Comparison of ENCODE assay signal across 26 mouse cellular contexts in the genomic region with DNA sequence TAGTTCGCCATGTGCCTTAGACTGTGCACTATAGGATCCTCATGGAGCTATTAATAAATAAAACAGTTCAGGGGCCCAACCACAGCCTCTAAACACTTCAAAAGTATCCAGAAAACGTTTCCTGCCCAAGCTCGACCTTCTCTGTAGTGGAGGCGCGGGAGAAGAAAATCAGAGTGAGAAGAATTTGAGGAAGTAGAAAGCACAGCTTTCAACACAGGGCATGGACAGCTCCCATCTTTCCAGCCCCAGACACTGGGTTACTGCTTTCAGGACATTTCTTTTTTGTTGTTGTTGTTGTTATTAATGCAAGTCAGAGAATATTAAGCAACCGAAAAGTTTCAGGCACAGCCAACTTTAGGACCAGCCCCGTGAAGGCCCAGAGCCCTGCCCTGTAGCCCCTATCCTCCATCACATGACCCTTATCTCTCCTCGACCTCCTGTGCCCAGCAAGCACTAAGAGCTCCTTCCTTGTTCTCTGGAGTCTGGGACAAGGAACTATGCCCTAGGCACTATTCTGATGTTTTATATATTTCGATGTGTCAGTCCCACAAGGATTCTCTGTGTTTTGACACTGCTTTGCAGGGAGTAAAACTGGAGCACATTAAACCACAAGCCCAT. TPM values are rescaled to one million over a fixed set of nuclear protein-coding genes. Genes with fewer than 3 reads are reported as not detected.
DNase-seq lines count a peak whose midpoint lies in the region; ATAC-seq and TF ChIP-seq lines count a peak whose summit lies in the region.
"Had no signal": no experiment of that assay in that cellular context is flagged by ENCODE, and none has a peak within 500 bp of the region (broad histone marks: within the 10 kb centered on the region; RNA-seq: fewer than 3 reads in every experiment).

No protein-coding gene starts in this region.

- H3K9me3 ChIP-seq in heart, embryonic 10.5 days, result no peaks in the 10 kb centered on the region
- no peaks in the 10 kb centered on the region for H3K9me3 ChIP-seq in liver, embryonic 12.5 days (replicated peaks)
- H3K9me3 ChIP-seq in forebrain, embryonic 12.5 days, result no peaks in the 10 kb centered on the region
- H3K9me3 ChIP-seq: forebrain, embryonic 10.5 days; heart, embryonic 12.5 days; midbrain, embryonic 15.5 days; neural tube, embryonic 13.5 days had no signal

- TF ChIP-seq EP300 in heart, adult 2 months (IDR thresholded peaks at IDR 0.05; ENCODE audit: insufficient read depth, low read depth, low read length), result no peak

- DNase-seq in heart, embryonic 10.5 days (ENCODE audit: low spot score), result peak; percentile 47
- no peak for DNase-seq in heart, adult 2 months
- no peak for DNase-seq in thymus, postnatal 0 days (ENCODE audit: low spot score)
- DNase-seq in kidney, adult 2 months, result no peak
- no peak for DNase-seq in right cerebral cortex, postnatal 36 days (ENCODE audit: low spot score in 2 of 2)
- DNase-seq: adrenal gland, postnatal 25 days; cerebellum, adult 8-10 months; gastrocnemius, postnatal 36 days; heart, postnatal 10 days; kidney, adult 18-20 months; kidney, postnatal 25 days; layer of hippocampus, postnatal 36 days; lung, adult 18-20 months; lung, postnatal 10 days; right cerebral cortex, adult 18-20 months had no signal

- TF ChIP-seq CTCF in heart, adult 2 months (IDR thresholded peaks at IDR 0.05), result no peak
- TF ChIP-seq CTCF in kidney, adult 2 months (conservative IDR thresholded peaks at IDR 0.05; ENCODE audit: insufficient read depth, insufficient read length, low read depth, low read length), result no peak

- no peak overlapping the region for H3K9ac ChIP-seq in heart, adult 2 months (ENCODE audit: low read depth, low read length)
- H3K9ac ChIP-seq in liver, embryonic 12.5 days, result no peak overlapping the region
- no peak overlapping the region for H3K9ac ChIP-seq in forebrain, embryonic 12.5 days
- H3K9ac ChIP-seq: heart, embryonic 12.5 days; midbrain, embryonic 15.5 days; neural tube, embryonic 13.5 days had no signal

- H3K27ac ChIP-seq in heart, embryonic 10.5 days, result no peak overlapping the region
- no peak overlapping the region for H3K27ac ChIP-seq in heart, adult 2 months
- no peak overlapping the region for H3K27ac ChIP-seq in liver, embryonic 12.5 days
- no peak overlapping the region for H3K27ac ChIP-seq in forebrain, embryonic 12.5 days
- H3K27ac ChIP-seq in kidney, adult 2 months (ENCODE audit: insufficient read depth, low read depth, low read length), result no peak overlapping the region
- H3K27ac ChIP-seq: forebrain, embryonic 10.5 days; hindbrain, postnatal 0 days; midbrain, embryonic 15.5 days; neural tube, embryonic 13.5 days had no signal

- H3K27me3 ChIP-seq in heart, embryonic 10.5 days (ENCODE audit: insufficient read depth, poor library complexity, severe bottlenecking), result no peaks in the 10 kb centered on the region
- no peaks in the 10 kb centered on the region for H3K27me3 ChIP-seq in heart, adult 2 months (ENCODE audit: control insufficient read depth, insufficient read depth, low read length)
- H3K27me3 ChIP-seq in liver, embryonic 12.5 days (replicated peaks), result peaks cover 8% of the 10 kb centered on the region
- no peaks in the 10 kb centered on the region for H3K27me3 ChIP-seq in forebrain, embryonic 12.5 days
- no peaks in the 10 kb centered on the region for H3K27me3 ChIP-seq in kidney, adult 2 months (replicated peaks; ENCODE audit: control insufficient read depth, insufficient read depth, low read length)
- H3K27me3 ChIP-seq: midbrain, embryonic 15.5 days; neural tube, embryonic 13.5 days had no signal

- ATAC-seq in liver, embryonic 12.5 days, result peak; percentile 63; the same call in 1 of the 2 replicates
- ATAC-seq in megakaryocyte, adult 5-6 weeks (ENCODE audit: poor library complexity, severe bottlenecking), result peak; percentile 83
- no peak for ATAC-seq in forebrain, embryonic 12.5 days (ENCODE audit: low FRiP score)
- ATAC-seq: hindbrain, postnatal 0 days; midbrain, embryonic 15.5 days had no signal

- H3K4me1 ChIP-seq in heart, embryonic 10.5 days, result peaks cover 8% of the 10 kb centered on the region; the same call in 1 of the 2 replicates
- no peaks in the 10 kb centered on the region; the same call in none of the 2 replicates for H3K4me1 ChIP-seq in heart, adult 2 months (ENCODE audit: control insufficient read depth, insufficient read depth, low read length)
- H3K4me1 ChIP-seq in liver, embryonic 12.5 days, result peaks cover 51% of the 10 kb centered on the region
- H3K4me1 ChIP-seq in forebrain, embryonic 12.5 days, result peaks cover 3% of the 10 kb centered on the region; the same call in 1 of the 2 replicates
- H3K4me1 ChIP-seq in kidney, adult 2 months (ENCODE audit: control insufficient read depth, insufficient read depth, low read length), result no peaks in the 10 kb centered on the region
- H3K4me1 ChIP-seq: forebrain, embryonic 10.5 days; heart, embryonic 12.5 days; midbrain, embryonic 15.5 days; neural tube, embryonic 13.5 days had no signal

- TF ChIP-seq POLR2A in heart, adult 2 months (IDR thresholded peaks at IDR 0.05; ENCODE audit: insufficient read depth, low read depth, low read length), result no peak
- no peak for TF ChIP-seq POLR2A in kidney, adult 2 months (IDR thresholded peaks at IDR 0.05; ENCODE audit: low read depth, low read length)

- no peaks in the 10 kb centered on the region for H3K79me2 ChIP-seq in heart, adult 2 months (replicated peaks; ENCODE audit: control insufficient read depth, insufficient read depth, low read length)

- intact Hi-C loops in heart, adult 2 months (cut with DNase I), result no loop called here

- H3K4me2 ChIP-seq in liver, embryonic 12.5 days, result no peak overlapping the region
- no peak overlapping the region for H3K4me2 ChIP-seq in forebrain, embryonic 12.5 days
- H3K4me2 ChIP-seq: heart, embryonic 12.5 days; midbrain, embryonic 15.5 days; neural tube, embryonic 13.5 days had no signal

- no peak overlapping the region for H3K4me3 ChIP-seq in heart, embryonic 10.5 days
- H3K4me3 ChIP-seq in heart, adult 2 months, result no peak overlapping the region
- no peak overlapping the region for H3K4me3 ChIP-seq in liver, embryonic 12.5 days
- no peak overlapping the region for H3K4me3 ChIP-seq in forebrain, embryonic 12.5 days (replicated peaks)
- no peak overlapping the region for H3K4me3 ChIP-seq in kidney, adult 2 months (ENCODE audit: insufficient read depth, low read depth, low read length)
- H3K4me3 ChIP-seq: forebrain, embryonic 10.5 days; heart, embryonic 12.5 days; midbrain, embryonic 15.5 days; myocyte; neural tube, embryonic 13.5 days had no signal

- no peaks in the 10 kb centered on the region for H3K36me3 ChIP-seq in heart, embryonic 10.5 days
- H3K36me3 ChIP-seq in heart, adult 2 months (ENCODE audit: control insufficient read depth, insufficient read depth, low read length), result no peaks in the 10 kb centered on the region
- no peaks in the 10 kb centered on the region for H3K36me3 ChIP-seq in liver, embryonic 12.5 days
- no peaks in the 10 kb centered on the region for H3K36me3 ChIP-seq in forebrain, embryonic 12.5 days (replicated peaks)
- H3K36me3 ChIP-seq in kidney, adult 2 months (ENCODE audit: control insufficient read depth, insufficient read depth, low read length), result no peaks in the 10 kb centered on the region
- H3K36me3 ChIP-seq: forebrain, embryonic 10.5 days; heart, embryonic 12.5 days; midbrain, embryonic 15.5 days; neural tube, embryonic 13.5 days had no signal

- 68% methylated on average over 9 of the region's 9 CpGs for WGBS in heart, embryonic 10.5 days
- 60% methylated on average over 9 of the region's 9 CpGs for WGBS in heart, adult 2 months
- 43% methylated on average over 9 of the region's 9 CpGs for WGBS in liver, embryonic 12.5 days (ENCODE audit: insufficient replicate concordance)
- WGBS in forebrain, embryonic 12.5 days, result 80% methylated on average over 9 of the region's 9 CpGs
- WGBS in kidney, adult 2 months, result 75% methylated on average over 9 of the region's 9 CpGs

RNA-seq across cellular contexts. Expression of gene Coq2, which starts 50.1 kb away (rescaled TPM):
- polyA plus RNA-seq in heart, embryonic 10.5 days (2016; fragmentation: Nextera tagmentation; extraction: Ambion mirVana), result 64.2 and 67.1 TPM in 2 replicates
- 100 to 1,000 TPM in 1 of 2 experiments, 10 to 100 TPM in 1; 95.9 to 109 TPM for total RNA-seq in heart, adult 2 months (2021)
- 106 and 161 TPM in 2 replicates for polyA plus RNA-seq in heart, adult 2 months (2012; rRNA removed)
- 42.4 and 42.8 TPM in 2 replicates for polyA plus RNA-seq in liver, embryonic 12.5 days (2016; fragmentation: Nextera tagmentation; extraction: Ambion mirVana)
- total RNA-seq in megakaryocyte, adult 5-6 weeks (2015), result 20.9 and 21.0 TPM in 2 replicates
- 20.1 and 22.5 TPM in 2 replicates for total RNA-seq in megakaryocyte, adult 5-6 weeks (2017)
- polyA plus RNA-seq in forebrain, embryonic 12.5 days (2016; fragmentation: Nextera tagmentation; extraction: Ambion mirVana), result 42.3 and 47.3 TPM in 2 replicates
- 44.6 and 47.0 TPM in 2 replicates for polyA plus RNA-seq in thymus, postnatal 0 days (2015; fragmentation: Nextera tagmentation; extraction: Ambion mirVana)
- 100 and 111 TPM in 2 replicates for polyA plus RNA-seq in kidney, adult 2 months (2012; rRNA removed)

RNA-seq across cellular contexts. Expression of gene Plac8, which starts 52.8 kb away (rescaled TPM):
- 8.5 and 15.2 TPM in 2 replicates for polyA plus RNA-seq in heart, embryonic 10.5 days (2016; fragmentation: Nextera tagmentation; extraction: Ambion mirVana)
- total RNA-seq in heart, adult 2 months (2021), result 1 to 10 TPM; 1.5 to 3.1 TPM
- polyA plus RNA-seq in heart, adult 2 months (2012; rRNA removed), result 3.7 and 8.0 TPM in 2 replicates
- polyA plus RNA-seq in liver, embryonic 12.5 days (2016; fragmentation: Nextera tagmentation; extraction: Ambion mirVana), result 32.2 and 35.8 TPM in 2 replicates
- total RNA-seq in megakaryocyte, adult 5-6 weeks (2015), result 1,942 and 2,045 TPM in 2 replicates
- 1,369 and 1,731 TPM in 2 replicates for total RNA-seq in megakaryocyte, adult 5-6 weeks (2017)
- 0.56 and 0.63 TPM in 2 replicates for polyA plus RNA-seq in forebrain, embryonic 12.5 days (2016; fragmentation: Nextera tagmentation; extraction: Ambion mirVana)
- polyA plus RNA-seq in thymus, postnatal 0 days (2015; fragmentation: Nextera tagmentation; extraction: Ambion mirVana), result 218 and 221 TPM in 2 replicates
- 44.5 and 60.0 TPM in 2 replicates for polyA plus RNA-seq in kidney, adult 2 months (2012; rRNA removed)
- total RNA-seq: gastrocnemius, postnatal 36 days; layer of hippocampus, adult 8-10 months; layer of hippocampus, postnatal 36 days; left cerebral cortex, postnatal 10 days had no signal
